Mouse (Mus musculus) intestine, embryonic 16.5 days (tissue): Measurements from ENCODE around the gene Hoxd3. TPM values are rescaled to one million over a fixed set of nuclear protein-coding genes. Genes with fewer than 3 reads are reported as not detected.

ENCODE experiments used
- ATAC-seq: fragments of 200-750 bp; cut with Nextera tagmentation; 2 replicates; pipeline ENCODE4 v1.8.0; 2017; ENCODE audit warnings: moderate TSS enrichment, moderate library complexity
- H3K27ac ChIP-seq: fragments of 300-500 bp; sonication (generic); 2 replicates; pipeline ENCODE4 v1.5.1; 2014; ENCODE audit warnings: mild to moderate bottlenecking, low read length
- H3K27me3 ChIP-seq: fragments of 300-500 bp; sonication (generic); replicated peaks from 2 replicates; pipeline ENCODE4 v1.6.1; 2014; ENCODE audit warnings: low read length, control low read depth, mixed read lengths; ENCODE audit not compliant: control insufficient read depth, insufficient read depth
- H3K36me3 ChIP-seq: fragments of 300-500 bp; sonication (generic); 2 replicates; pipeline ENCODE4 v1.6.1; 2014; ENCODE audit warnings: low read length, control low read depth; ENCODE audit not compliant: control insufficient read depth, insufficient read depth
- H3K4me1 ChIP-seq: fragments of 300-500 bp; sonication (generic); 2 replicates; pipeline ENCODE4 v1.6.1; 2014; ENCODE audit warnings: low read length, control low read depth, mixed read lengths; ENCODE audit not compliant: control insufficient read depth, insufficient read depth
- H3K4me2 ChIP-seq: fragments of 300-500 bp; sonication (generic); 2 replicates; pipeline ENCODE4 v1.6.1; 2014; ENCODE audit warnings: low read depth, low read length, control low read depth
- H3K4me3 ChIP-seq: fragments of 300-500 bp; sonication (generic); 2 replicates; pipeline ENCODE4 v1.5.1; 2014; ENCODE audit warnings: mild to moderate bottlenecking, low read length
- H3K9ac ChIP-seq: fragments of 300-500 bp; sonication (generic); 2 replicates; pipeline ENCODE4 v1.6.1; 2014; ENCODE audit warnings: low read depth, low read length
- H3K9me3 ChIP-seq: fragments of 300-500 bp; sonication (generic); 2 replicates; pipeline ENCODE4 v1.6.1; 2016; ENCODE audit warnings: low read length, control low read depth; ENCODE audit not compliant: control insufficient read depth
- WGBS: fragments of 180-500 bp; shearing (Covaris S2); extraction: QIAGEN DNeasy Blood & Tissue Kit; methylation state at CpG from one replicate; pipeline ENCODE4 v1.1.7; 2014; 5-methylcytosine and 5-hydroxymethylcytosine counted together
- polyA plus RNA-seq: library from polyadenylated mRNA; unstranded; fragments of >200 nt; fragmentation: Nextera tagmentation; extraction: Ambion mirVana; gene quantifications from 2 replicates; pipeline ENCODE4 v1.2.1, GENCODE M21; 2015

The Hoxd3 gene
- polyA plus RNA-seq, 1 experiment from 2014 or later: 15.1 TPM

DNA sequence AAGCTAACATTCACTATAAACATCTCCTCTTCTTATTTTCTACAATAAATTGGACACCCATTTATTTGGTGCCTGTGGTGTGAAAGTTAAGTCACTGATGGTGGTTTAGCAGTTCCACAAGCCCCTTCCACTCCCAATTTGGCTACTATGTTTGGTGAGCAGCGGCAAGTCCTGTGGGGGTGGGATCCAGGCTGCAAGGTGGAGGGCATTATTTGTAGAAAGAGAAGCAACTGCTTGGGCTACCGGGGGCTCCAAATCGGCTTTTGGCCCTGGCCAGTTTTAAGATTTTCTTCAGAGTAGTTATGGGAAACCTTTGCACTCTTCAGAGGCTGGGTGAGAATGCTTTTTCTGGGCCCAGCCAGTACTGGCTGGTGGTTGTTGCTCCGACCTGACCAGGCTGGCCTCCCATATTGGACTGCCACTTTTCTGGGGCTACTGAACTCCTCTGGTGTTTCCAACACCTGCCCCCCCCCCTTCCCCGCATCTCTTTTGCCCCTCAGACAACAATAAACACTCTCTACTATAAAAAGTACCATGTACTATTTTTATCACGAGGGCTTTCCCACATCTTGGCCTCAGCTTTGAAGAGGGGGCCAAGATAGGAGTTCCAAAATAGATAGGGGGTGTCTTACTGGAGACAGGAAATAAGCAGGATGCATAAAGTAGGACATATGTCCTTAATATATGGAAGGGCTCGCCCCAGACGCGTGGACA is 20.2 kb downstream of the Hoxd3 start:
- H3K27ac ChIP-seq: no peak overlapping the region
- H3K27me3 ChIP-seq: peaks cover 69% of the 10 kb centered on the region

DNA sequence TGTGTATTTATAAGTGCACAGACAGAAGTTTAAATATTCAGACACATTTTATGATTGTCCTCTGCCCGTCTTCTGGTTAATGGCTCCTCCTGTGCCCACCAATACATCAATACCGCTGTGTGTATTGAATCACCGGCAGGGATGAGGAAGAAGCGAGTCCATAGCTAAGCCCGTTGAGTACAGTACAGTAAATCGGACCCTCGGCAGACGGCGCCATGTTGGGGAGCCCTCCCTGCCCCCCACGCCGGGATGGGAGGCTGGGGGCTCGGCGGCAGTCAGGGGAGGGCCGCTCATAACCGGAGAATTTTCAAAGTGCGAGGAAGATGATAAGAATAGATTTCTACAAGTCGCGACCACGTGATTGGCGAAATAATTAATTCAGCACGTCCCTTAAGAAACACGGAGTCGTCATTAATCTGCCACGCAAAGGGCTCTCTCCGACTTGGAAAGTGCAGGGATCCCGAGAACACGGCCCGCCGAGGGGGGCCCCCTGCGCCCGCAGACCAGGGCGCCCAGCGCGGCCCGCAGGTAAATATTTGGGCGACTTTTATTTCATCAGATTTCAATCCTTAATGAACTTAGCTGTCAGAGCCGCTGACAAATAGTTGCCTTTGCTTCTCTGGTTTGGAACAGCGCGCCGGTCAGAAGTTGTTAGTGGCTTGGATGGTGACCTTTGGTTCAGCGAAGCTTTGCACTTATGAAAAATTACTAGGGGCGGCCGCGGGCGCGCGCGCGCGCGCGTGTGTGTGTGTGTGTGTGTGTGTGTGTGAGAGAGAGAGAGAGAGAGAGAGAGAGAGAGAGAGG is 21.0 kb downstream of the Hoxd3 start:
- no peaks in the 10 kb centered on the region for H3K4me1 ChIP-seq

More for the DNA sequence above, 20.2 kb downstream of the Hoxd3 start:
- no peak for ATAC-seq
- no peak overlapping the region for H3K4me3 ChIP-seq
- H3K9me3 ChIP-seq: no peaks in the 10 kb centered on the region
- H3K4me1 ChIP-seq: peaks cover 3% of the 10 kb centered on the region; the same call in 1 of the 2 replicates
- 26% methylated on average over 9 of the region's 9 CpGs for WGBS
- H3K9ac ChIP-seq: no peak overlapping the region
- H3K36me3 ChIP-seq: no peaks in the 10 kb centered on the region
- no peak overlapping the region for H3K4me2 ChIP-seq

DNA sequence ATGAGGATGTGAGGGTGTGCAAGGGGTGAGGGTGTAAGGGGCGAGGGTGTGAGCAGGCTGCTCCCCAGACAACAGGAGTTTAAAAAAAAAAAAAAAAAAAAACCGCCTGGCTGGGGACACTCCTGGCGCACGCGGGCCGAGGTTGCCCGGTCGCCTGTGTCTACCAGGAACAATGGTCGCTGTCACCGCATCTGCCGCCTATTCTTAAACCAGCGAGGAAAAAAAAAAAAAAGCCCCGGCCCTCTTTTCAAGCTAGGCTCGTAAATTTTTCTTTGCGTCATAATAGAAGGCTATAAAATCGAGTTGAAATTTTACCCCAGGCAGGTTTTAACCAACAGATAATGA is 21.6 kb downstream of the Hoxd3 start:
- Histone ChIP-seq H3K4me1 (no peaks in the 10 kb centered on the region), H3K27ac (0 out of 2 replicates have a peak overlapping the region, but pooled peaks have one; percentile 3), H3K36me3 (no peaks in the 10 kb centered on the region), H3K4me2 (peak overlapping the region; percentile 55; the same call in 1 of the 2 replicates), H3K4me3 (peak overlapping the region; percentile 32; the same call in 1 of the 2 replicates), H3K9me3 (no peaks in the 10 kb centered on the region), H3K27me3 (peaks cover 70% of the 10 kb centered on the region), H3K9ac (no peak overlapping the region)
- no peak for ATAC-seq
- WGBS: 4% methylated on average over 16 of the region's 16 CpGs

More for the DNA sequence above, 21.0 kb downstream of the Hoxd3 start:
- ATAC-seq: no peak
- Histone ChIP-seq H3K36me3 (no peaks in the 10 kb centered on the region), H3K9me3 (no peaks in the 10 kb centered on the region), H3K9ac (no peak overlapping the region), H3K4me3 (peak overlapping the region; percentile 32), H3K4me2 (peak overlapping the region; percentile 55), H3K27ac (no peak overlapping the region), H3K27me3 (peaks cover 69% of the 10 kb centered on the region)
- WGBS: 3% methylated on average over 52 of the region's 52 CpGs

DNA sequence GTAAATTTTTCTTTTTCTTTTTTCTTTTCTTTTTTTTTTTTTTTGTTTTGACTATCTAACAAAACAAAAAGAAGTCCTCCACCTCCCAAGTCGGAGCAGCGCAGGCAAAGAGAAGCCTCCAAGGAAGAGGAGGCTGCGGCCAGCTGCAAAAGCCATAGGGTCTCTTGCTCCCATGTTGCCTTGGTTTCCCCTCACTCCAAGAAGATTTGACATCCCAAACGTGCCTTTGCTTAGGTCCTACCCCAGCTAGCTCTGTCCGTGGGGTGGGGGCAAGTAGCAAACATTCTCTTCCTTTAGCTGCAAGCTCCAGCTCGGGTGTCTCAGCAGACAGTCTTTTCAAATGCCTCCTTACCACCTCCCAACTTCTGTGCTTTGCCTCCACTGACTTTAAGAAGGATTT is 22.0 kb downstream of the Hoxd3 start:
- no peak overlapping the region for H3K4me3 ChIP-seq
- H3K27ac ChIP-seq: 0 out of 2 replicates have a peak overlapping the region, but pooled peaks have one; percentile 3
- H3K4me1 ChIP-seq: no peaks in the 10 kb centered on the region
- H3K27me3 ChIP-seq: peaks cover 67% of the 10 kb centered on the region
- WGBS: 24% methylated on average over 6 of the region's 6 CpGs
- no peaks in the 10 kb centered on the region for H3K36me3 ChIP-seq
- H3K9ac ChIP-seq: no peak overlapping the region
- 0 out of 2 replicates have a peak overlapping the region, but pooled peaks have one; percentile 55 for H3K4me2 ChIP-seq
- no peak for ATAC-seq
- no peaks in the 10 kb centered on the region for H3K9me3 ChIP-seq

DNA sequence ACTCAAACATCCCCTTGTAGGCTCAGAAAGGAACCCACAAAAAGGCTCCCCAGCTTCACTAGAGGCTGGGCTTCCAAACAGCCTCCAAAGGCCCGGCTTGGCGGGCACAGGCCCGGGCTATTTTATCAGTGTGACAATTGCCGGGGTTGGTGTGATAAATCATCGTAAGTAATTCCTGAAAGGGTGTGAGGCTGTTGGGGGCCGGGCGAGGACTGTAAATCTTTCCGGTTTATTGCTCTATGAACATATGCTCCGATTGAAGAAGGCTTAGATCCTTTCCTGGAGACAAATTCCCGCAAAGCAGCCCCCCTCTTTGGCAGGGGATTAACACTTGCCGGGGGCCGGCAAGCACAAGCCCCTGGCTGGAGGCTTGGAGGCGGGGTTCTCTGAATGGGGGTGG is 22.7 kb downstream of the Hoxd3 start:
- Histone ChIP-seq H3K4me3 (no peak overlapping the region), H3K36me3 (no peaks in the 10 kb centered on the region), H3K27me3 (peaks cover 69% of the 10 kb centered on the region), H3K9ac (peak overlapping the region; percentile 15; the same call in 1 of the 2 replicates), H3K4me1 (no peaks in the 10 kb centered on the region), H3K27ac (0 out of 2 replicates have a peak overlapping the region, but pooled peaks have one; percentile 21), H3K9me3 (no peaks in the 10 kb centered on the region), H3K4me2 (peak overlapping the region; percentile 20; the same call in 1 of the 2 replicates)
- 16% methylated on average over 13 of the region's 13 CpGs for WGBS
- 0 out of 2 replicates have a peak, but pooled peaks have one; percentile 36 for ATAC-seq

DNA sequence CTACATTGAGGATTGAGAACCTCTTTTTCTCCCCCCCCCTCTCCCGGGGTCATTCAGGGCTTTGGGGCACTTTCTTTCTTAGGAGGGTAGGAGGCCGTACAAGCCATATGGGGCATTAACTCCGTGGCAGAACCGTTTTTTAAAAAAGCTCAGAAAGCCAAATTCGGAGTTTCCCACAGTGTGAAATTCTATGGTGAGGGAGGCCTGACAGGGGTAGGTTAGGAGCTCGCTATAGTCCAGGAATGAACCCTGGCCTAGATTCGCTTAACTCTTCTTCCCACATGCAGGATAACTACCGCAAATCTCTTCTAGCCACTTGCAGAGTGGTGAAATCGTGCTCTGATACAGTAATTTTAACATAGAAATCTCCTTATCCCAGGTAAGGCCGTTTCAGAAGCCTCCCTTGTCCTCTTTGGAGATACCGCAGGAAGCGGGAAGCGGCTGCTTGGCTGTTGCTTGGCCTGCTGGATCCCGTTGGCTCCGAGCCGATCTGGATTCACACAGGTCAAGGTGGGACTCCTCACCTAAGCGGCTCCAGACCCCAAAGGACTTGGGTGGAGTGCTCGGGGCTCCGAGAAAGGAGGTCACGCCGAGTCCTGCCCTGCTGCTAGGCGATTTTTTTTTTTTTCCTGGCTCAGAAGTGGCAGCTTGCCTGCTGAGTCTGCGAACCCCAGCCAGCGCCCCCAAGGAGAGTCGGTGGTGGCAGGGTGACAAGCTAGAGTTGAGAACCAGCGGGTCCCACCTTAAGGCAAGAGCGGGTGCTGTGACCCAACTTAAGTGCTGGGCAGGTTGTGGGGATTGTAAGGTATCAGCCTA is 23.5 kb downstream of the Hoxd3 start:
- no peak for ATAC-seq
- Histone ChIP-seq H3K27me3 (peaks cover 71% of the 10 kb centered on the region), H3K4me1 (no peaks in the 10 kb centered on the region), H3K36me3 (no peaks in the 10 kb centered on the region), H3K9ac (peak overlapping the region; percentile 27; the same call in 1 of the 2 replicates), H3K9me3 (no peaks in the 10 kb centered on the region), H3K27ac (no peak overlapping the region), H3K4me3 (peak overlapping the region; percentile 32; the same call in 1 of the 2 replicates), H3K4me2 (peak overlapping the region; percentile 48; the same call in 1 of the 2 replicates)
- WGBS: 28% methylated on average over 27 of the region's 27 CpGs

DNA sequence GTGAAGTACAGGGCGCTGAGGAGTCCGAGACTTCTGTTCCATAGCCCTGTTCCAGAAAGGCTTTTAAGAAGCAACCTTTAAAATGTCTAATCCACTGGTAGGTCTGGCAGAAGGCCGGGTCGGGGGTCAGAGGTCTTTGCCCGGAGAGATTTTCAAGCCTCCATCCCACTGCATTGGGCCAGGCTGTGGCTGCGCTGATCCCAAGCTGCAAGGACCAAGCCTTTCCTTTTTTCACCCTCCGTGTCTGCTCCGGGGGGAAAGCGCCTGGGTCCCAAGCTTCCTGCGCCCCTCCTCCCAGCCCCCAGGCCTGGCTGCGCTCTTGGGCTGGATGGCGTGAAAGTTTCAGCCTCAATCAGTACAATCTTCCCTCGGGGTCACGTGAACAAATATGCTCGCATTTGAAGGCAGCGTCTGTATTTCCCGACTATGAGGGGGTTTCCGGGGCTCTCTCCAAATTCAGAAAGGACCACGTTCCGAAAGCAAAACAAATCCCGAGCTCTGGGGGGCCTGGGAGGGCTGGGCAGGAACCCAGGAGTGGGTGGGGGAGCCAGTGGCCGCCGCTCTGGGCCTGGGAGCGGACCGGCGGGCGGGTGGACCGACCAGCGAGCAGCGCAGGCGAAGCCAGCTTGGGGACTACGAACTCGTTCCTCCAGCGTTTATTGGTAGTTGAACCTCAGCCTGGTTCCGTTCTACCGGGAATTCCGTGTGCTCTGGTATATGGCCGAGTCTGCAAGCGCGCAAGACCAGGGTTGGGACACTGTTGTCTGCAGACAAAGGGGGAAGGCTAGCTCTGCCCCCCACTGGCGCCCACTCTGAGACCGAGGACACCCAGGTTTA is 24.3 kb downstream of the Hoxd3 start:
- peaks cover 74% of the 10 kb centered on the region for H3K27me3 ChIP-seq
- ATAC-seq: no peak
- H3K27ac ChIP-seq: peak overlapping the region; percentile 28; the same call in 1 of the 2 replicates
- peak overlapping the region; percentile 48 for H3K4me2 ChIP-seq
- peak overlapping the region; percentile 32 for H3K4me3 ChIP-seq
- H3K36me3 ChIP-seq: no peaks in the 10 kb centered on the region
- 17% methylated on average over 42 of the region's 42 CpGs for WGBS
- H3K9me3 ChIP-seq: no peaks in the 10 kb centered on the region
- 0 out of 2 replicates have a peak, but pooled peaks cover 3% of the 10 kb centered on the region for H3K4me1 ChIP-seq
- peak overlapping the region; percentile 27 for H3K9ac ChIP-seq
